Mouse (Mus musculus): ENCODE data around the gene Slc35c1. TPM values are rescaled to one million over a fixed set of nuclear protein-coding genes. Genes with fewer than 3 reads are reported as not detected.

Gene Slc35c1
- total RNA-seq (2021), result 10 to 100 TPM; 18.0 to 18.1 TPM

- no peak for DNase-seq
- intact Hi-C loops (cut with DNase I), result no loop called here
Observed at GRCm38 (mm10) chr2:92459921-92460707, at the start of gene Slc35c1. Slc35c1 (minus strand) TSS chr2:92460538.

DNA sequence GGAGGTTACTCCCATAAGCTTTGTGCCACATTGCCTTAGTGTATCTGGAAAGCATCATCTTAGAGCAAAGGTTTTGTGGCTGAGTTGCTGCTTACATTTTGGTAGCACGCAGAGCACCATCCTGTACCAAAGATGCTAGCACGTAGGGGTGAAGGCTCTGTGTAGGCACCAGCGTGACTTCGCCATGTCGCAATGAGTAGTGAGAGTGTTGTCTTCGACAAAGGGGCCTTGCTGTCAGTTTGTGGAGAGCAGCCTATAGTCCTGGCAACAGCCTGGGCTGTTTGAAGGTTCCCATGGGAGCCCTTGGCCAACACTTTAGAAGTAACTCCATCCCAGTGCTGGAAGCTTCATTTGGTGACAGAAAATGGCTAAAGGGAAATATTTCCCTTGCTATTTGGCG lies 45.0 kb upstream of the Slc35c1 start:
- intact Hi-C loops (cut with DNase I), result no loop called here
- DNase-seq, result no peak

GRCm38 (mm10) chr2:92503421-92503820 lies 43.1 kb upstream of the Slc35c1 start:
- no peak for DNase-seq
- intact Hi-C loops (cut with DNase I), result no loop called here

DNA sequence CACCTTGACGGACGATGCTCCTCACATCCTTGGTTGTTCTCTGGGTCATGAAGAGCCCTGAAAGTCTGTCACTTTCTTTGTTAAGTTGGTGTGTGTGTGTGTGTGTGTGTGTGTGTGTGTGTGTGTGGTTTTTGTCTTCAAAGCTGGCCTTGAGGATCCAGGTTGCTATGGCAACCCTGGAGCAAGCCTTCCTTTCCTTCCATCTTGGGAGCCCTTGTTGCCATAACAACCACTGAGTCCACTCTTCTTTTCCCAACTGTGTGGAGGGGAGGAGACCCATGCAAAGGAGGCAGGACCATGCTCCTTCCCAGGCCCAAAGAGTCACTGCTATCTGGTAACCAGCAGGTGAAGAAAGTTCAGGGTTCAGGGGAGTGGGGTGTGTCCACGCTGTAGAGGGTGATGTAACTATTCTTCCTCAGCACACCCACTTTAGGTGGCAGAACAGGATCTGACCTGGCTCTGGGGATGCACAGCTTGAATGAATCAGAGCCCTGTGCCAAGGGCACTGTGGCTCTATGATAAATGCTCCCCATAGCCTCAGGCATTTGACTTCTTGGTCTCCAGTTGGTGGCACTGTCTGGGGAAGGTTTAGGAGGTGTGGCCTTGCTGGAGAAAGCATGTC lies 39.5 kb upstream of the Slc35c1 start:
- DNase-seq, result peak; percentile 39
- intact Hi-C loops (cut with DNase I), result no loop called here

- intact Hi-C loops (cut with DNase I), result no loop called here
- no peak for DNase-seq
Observed at GRCm38 (mm10) chr2:92497112-92497511, 36.8 kb upstream of the Slc35c1 start.

DNA sequence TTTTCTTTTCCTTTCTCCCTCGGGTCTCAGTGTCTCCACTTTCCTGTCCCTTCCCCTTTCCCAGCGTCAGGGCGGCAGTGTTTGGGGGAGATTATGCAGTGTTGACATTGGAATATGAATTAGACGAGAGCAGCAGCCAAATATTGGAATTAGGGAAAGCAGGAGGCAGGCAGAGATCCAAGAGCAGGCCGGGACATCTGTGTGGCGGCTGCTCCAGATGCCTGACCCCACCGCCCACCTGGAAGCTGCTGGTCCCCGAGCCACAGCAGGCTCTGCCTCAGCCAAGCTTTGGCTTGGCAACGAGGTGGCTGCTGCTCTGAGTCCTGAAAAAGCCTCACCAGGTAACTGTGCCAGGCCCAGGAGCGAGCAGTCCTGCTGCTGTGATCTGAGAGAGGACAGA lies 36.3 kb upstream of the Slc35c1 start:
- DNase-seq, result peak; percentile 46
- intact Hi-C loops (cut with DNase I), result no loop called here

GRCm38 (mm10) chr2:92494956-92495355 lies 34.6 kb upstream of the Slc35c1 start:
- DNase-seq, result no peak
- intact Hi-C loops (cut with DNase I), result no loop called here

GRCm38 (mm10) chr2:92494423-92494822 lies 34.1 kb upstream of the Slc35c1 start:
- intact Hi-C loops (cut with DNase I), result no loop called here
- no peak for DNase-seq

GRCm38 (mm10) chr2:92493656-92494390 lies 33.5 kb upstream of the Slc35c1 start:
- peak; percentile 61 for DNase-seq
- intact Hi-C loops (cut with DNase I), result no loop called here

DNA sequence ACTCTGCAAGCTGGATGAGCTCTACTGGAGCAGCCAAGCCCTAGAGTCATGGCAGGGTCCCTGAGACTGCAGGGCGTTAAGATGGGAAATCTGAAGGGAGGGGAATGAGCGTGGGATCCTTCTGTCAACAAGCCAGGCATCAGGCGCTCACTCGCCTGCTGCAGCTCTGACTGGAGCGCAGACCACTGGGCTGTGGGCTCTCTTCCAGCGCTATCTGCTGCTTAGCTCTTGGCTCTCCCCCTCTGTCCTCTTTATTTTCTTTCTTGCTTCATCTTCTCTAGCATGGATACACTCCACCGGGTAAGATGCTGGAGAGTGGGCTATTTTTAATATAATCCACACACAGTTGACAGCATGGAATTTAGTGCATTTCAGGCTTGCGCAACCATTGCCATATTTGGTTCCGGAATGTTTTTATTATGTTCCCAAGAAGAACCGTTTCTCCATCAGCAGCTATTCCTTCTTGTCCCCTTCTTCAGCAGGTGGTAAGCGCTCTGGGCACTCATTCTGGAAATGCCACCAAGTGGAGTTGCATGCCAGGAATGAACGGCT lies 31.7 kb upstream of the Slc35c1 start:
- intact Hi-C loops (cut with DNase I), result no loop called here
- DNase-seq, result peak; percentile 70

GRCm38 (mm10) chr2:92490541-92490940 lies 30.2 kb upstream of the Slc35c1 start:
- peak; percentile 62 for DNase-seq
- intact Hi-C loops (cut with DNase I), result no loop called here

- no peak for DNase-seq
- intact Hi-C loops (cut with DNase I), result loop anchor here (5.0 to 10.0 kb wide), 3 partner anchors 115 to 325 kb away; no protein-coding TSS in a partner anchor
Observed at GRCm38 (mm10) chr2:92487791-92488190, 27.5 kb upstream of the Slc35c1 start.

- DNase-seq, result no peak
Observed at GRCm38 (mm10) chr2:92486911-92487310, 26.6 kb upstream of the Slc35c1 start.

GRCm38 (mm10) chr2:92486403-92486802 lies 26.1 kb upstream of the Slc35c1 start:
- intact Hi-C loops (cut with DNase I), result loop anchor here (5.0 to 10.0 kb wide), 3 partner anchors 116 to 326 kb away; no protein-coding TSS in a partner anchor
- DNase-seq, result peak; percentile 88

More at GRCm38 (mm10) chr2:92486911-92487310, 26.6 kb upstream of the Slc35c1 start:
- intact Hi-C loops (cut with DNase I), result loop anchor here (5.0 to 10.0 kb wide), 3 partner anchors 115 to 325 kb away; no protein-coding TSS in a partner anchor

- DNase-seq, result peak; percentile 86
- intact Hi-C loops (cut with DNase I), result loop anchor here (5.0 to 10.0 kb wide), 3 partner anchors 117 to 327 kb away; no protein-coding TSS in a partner anchor
Observed at GRCm38 (mm10) chr2:92485640-92486295, 25.4 kb upstream of the Slc35c1 start.

- DNase-seq, result no peak
Observed at GRCm38 (mm10) chr2:92484256-92485025, 24.1 kb upstream of the Slc35c1 start.

DNA sequence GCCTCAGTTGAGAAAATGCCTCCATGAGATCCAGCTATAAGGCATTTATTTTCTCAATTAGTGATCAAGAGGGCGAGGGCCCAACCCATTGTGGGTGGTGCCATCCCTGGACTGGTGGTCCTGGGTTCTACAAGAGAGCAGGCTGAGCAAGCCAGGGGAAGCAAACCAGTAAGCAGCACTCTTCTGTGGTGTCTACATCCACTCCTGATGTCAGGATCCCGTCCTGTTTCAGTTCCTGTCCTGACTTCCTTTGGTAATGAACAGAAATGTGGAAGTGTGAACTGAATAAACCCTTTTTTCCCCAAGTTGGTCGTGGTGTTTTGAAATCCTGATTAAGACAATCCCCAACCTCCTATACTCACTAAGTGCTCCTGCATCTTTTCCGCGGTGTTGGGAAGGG lies 23.2 kb upstream of the Slc35c1 start:
- intact Hi-C loops (cut with DNase I), result loop anchor here (10.0 kb wide), 1 partner anchor 211 kb away; no protein-coding TSS in a partner anchor

More at GRCm38 (mm10) chr2:92484256-92485025, 24.1 kb upstream of the Slc35c1 start:
- intact Hi-C loops (cut with DNase I), result loop anchor here (5.0 to 10.0 kb wide), 3 partner anchors 118 to 328 kb away; no protein-coding TSS in a partner anchor

GRCm38 (mm10) chr2:92482551-92482950 lies 22.2 kb upstream of the Slc35c1 start:
- DNase-seq, result no peak
- intact Hi-C loops (cut with DNase I), result loop anchor here (10.0 kb wide), 1 partner anchor 212 kb away; no protein-coding TSS in a partner anchor

More for the DNA sequence above, 23.2 kb upstream of the Slc35c1 start:
- DNase-seq, result no peak

DNA sequence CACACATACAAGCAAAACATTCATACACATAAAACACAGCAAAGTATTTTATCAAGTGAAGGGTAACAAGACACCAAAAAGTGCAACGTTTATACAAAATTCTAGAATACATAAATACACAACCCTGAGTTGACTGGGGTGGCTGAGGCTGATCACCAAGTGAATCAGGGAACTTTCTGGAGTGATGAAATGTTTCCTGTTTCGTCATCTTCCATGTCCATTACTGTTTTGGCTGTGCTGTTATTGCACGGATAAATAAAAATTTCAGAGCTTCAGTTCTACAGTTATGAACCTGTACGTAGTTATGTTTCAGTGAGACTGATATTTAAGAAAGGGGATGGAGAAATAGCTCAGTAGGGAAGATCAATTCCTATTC lies 18.0 kb upstream of the Slc35c1 start:
- intact Hi-C loops (cut with DNase I), result no loop called here

More for the DNA sequence above, 18.0 kb upstream of the Slc35c1 start:
- DNase-seq, result no peak
